Mouse (Mus musculus) adrenal gland, adult (tissue): ENCODE results near the gene Fbxl3.

ENCODE experiments used
- DNase-seq, 2 experiments: peaks; one replicate each; pipeline ENCODE4 v3.0.0; 2022 to 2023; ENCODE audit warnings: low spot score in 1 of 2; ENCODE audit not compliant: inconsistent age in 2 of 2

Gene Fbxl3

GRCm38 (mm10) chr14:103099238-103099933 is at the start of gene Fbxl3:
Gene Fbxl3, minus strand, starts transcription at chr14:103099566.
- peak; percentile 97 to 98 for DNase-seq

- DNase-seq = peak; percentile 21 to 44
Measured at GRCm38 (mm10) chr14:103131991-103132390, 32.6 kb upstream of the Fbxl3 start.

GRCm38 (mm10) chr14:103125756-103126155 is 26.4 kb upstream of the Fbxl3 start:
- DNase-seq = no peak

GRCm38 (mm10) chr14:103114994-103115670 is 15.8 kb upstream of the Fbxl3 start:
- DNase-seq = no peak

GRCm38 (mm10) chr14:103112606-103113363 is 13.4 kb upstream of the Fbxl3 start:
- DNase-seq = no peak

- no peak for DNase-seq
Measured at GRCm38 (mm10) chr14:103109971-103110370, 10.6 kb upstream of the Fbxl3 start.

GRCm38 (mm10) chr14:103106301-103106700 is 6.9 kb upstream of the Fbxl3 start:
- no peak for DNase-seq

GRCm38 (mm10) chr14:103102731-103103335 is 3.5 kb upstream of the Fbxl3 start:
- no peak for DNase-seq

GRCm38 (mm10) chr14:103102246-103102645 is 2.9 kb upstream of the Fbxl3 start:
- DNase-seq = no peak

GRCm38 (mm10) chr14:103101171-103101570 is 1.8 kb upstream of the Fbxl3 start:
- peak in 1 of 2 experiments; percentile 44 for DNase-seq

- DNase-seq = peak; percentile 24 to 34
Measured at GRCm38 (mm10) chr14:103100296-103100695, 930 bp upstream of the Fbxl3 start.

- peak; percentile 91 to 95 for DNase-seq
Measured at GRCm38 (mm10) chr14:103098587-103099235, 655 bp downstream of the Fbxl3 start.

- no peak for DNase-seq
Measured at GRCm38 (mm10) chr14:103098213-103098586, 1.2 kb downstream of the Fbxl3 start.

- DNase-seq = peak; percentile 58 to 89
Measured at GRCm38 (mm10) chr14:103096621-103097020, 2.7 kb downstream of the Fbxl3 start.

GRCm38 (mm10) chr14:103095826-103096225 is 3.5 kb downstream of the Fbxl3 start:
- no peak for DNase-seq

GRCm38 (mm10) chr14:103095036-103095435 is 4.3 kb downstream of the Fbxl3 start:
- no peak for DNase-seq

- DNase-seq = no peak
Measured at GRCm38 (mm10) chr14:103093670-103094069, 5.7 kb downstream of the Fbxl3 start.

- no peak for DNase-seq
Measured at GRCm38 (mm10) chr14:103093236-103093635, 6.1 kb downstream of the Fbxl3 start.

GRCm38 (mm10) chr14:103088624-103089023 is 10.7 kb downstream of the Fbxl3 start:
- peak; percentile 49 to 84 for DNase-seq

GRCm38 (mm10) chr14:103087846-103088245 is 11.5 kb downstream of the Fbxl3 start:
- peak; percentile 51 to 76 for DNase-seq
